Mouse (Mus musculus): ENCODE results near the gene Stx1b.

- TF ChIP-seq GATA1 (IDR thresholded peaks at IDR 0.05; ENCODE audit: borderline replicate concordance, low read length), result no peak
- TF ChIP-seq CTCF (IDR thresholded peaks at IDR 0.05; ENCODE audit: low read depth, low read length), result no peak
These were observed 42.1 kb upstream of the Stx1b start for GRCm38 (mm10) chr7:127866434-127866833.
